Mouse (Mus musculus) erythroid progenitor cell, adult 5-6 weeks (primary cell): Measurements from ENCODE around the gene Irs3. TPM values are rescaled to one million over a fixed set of nuclear protein-coding genes. Genes with fewer than 3 reads are reported as not detected.
"Not testable (repeated sequence)": the region's sequence is repeated elsewhere in the genome, so short reads cannot be mapped to it uniquely, and the experiment has no call there.

Experiments
- ATAC-seq: replicated peaks from 2 replicates; pipeline ENCODE4 v1.8.0; 2016; ENCODE audit warnings: moderate number of reproducible peaks, mild to moderate bottlenecking, moderate TSS enrichment, inconsistent platforms; ENCODE audit not compliant: poor library complexity, low FRiP score, severe bottlenecking
- total RNA-seq, 2 experiments: library from RNA; stranded (forward) in 1 of 2; stranded (reverse) in 1 of 2; fragments of 150-400 nt in 1 of 2; fragments of 186-747, 209-891 nt in 1 of 2; gene quantifications; 2 replicates each; pipeline versions ENCODE4 v1.2.3 to v1.2.4; 2015 to 2017; ENCODE audit warnings: low replicate concordance in 2 of 2

Gene Irs3
- total RNA-seq, 2 experiments from 2014 or later = not detected

DNA sequence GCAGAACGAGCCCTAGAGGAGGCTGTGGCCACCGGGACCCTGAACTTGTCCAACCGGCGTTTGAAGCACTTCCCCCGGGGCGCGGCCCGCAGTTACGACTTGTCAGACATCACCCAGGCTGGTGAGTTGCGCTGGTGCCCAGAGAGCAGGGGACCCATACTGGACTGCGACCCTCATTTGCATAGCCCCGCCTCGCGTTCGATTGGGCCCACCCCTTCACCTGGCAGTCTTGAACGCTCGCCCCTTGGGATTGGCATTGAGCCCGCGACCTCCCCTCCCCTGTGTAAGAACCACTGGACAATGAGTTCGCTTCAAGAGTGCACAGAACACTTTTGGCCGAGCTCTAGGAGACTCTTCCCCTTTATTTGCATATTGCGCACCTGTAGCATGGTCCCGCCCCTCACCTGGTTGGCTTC, 16.2 kb downstream of the Irs3 start:
- ATAC-seq = peak; percentile 8

DNA sequence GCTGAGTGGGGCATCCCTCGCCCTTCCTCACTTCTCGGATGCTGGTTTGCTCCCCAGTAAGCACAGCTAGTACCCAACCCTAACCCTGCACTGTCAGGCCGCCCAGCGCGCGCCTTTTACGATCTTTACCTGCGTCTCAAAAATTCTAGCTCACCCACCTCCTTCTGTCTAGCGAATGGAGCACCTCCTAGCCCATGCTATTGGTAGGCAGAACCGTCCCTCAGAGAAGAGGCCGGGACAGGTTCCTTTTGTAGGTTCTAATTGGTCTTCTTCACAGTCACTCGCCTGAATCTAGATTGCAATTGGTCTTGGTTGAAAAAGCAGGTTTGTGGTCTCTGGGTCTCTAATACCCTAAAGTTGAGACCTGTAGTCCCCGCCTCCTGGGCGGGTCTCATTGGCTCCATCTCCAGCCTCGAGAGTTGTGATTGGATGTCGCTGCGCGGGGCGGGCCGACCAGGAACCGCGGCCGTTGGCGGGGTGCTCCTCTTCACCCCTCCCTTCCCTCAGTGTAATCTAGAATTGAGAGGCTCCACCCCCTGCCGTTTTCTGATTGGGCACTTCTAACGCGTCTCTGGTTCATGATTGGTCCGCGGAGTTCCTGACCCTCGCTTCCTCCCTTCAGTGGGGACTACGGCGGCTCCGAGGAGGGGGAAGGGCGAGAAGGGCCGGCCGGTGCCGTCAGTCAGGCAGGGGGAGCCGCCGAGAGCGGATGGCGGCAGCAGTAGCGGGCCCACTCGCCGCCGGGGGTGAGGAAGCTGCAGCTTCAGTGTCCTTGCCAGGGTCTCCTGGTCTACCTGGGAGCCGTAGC, 16.8 kb downstream of the Irs3 start, which contains the start of the genes Fbxo24, Lrch4 and Gm20605:
Gene Fbxo24 (minus strand): TSS at position 505 of the 808 bp plus-strand sequence.
Gene Lrch4 (plus strand): TSS at position 624 of the 808 bp plus-strand sequence.
Gene Gm20605 (plus strand): TSS at position 678 of the 808 bp plus-strand sequence.
- peak; percentile 90 for ATAC-seq

DNA sequence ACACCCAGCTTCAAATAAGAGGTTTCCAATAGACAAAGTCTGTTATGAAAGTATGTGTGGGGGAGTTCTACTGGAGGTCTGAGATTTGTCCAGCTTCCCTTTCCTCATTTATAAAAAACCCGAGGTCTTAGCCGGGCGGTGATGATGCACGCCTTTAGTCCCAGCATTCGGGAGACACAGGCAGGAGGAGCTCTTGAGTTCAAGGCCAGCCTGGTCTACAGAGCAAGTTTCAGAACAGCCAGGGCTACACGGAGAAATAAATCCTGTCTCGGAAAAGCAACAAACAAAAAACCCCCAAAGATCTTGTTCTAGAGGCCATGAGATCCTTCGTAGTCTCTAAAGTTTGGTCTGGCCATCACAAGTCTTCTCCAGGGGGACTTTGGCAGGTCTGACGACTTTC, 17.5 kb downstream of the Irs3 start:
- no peak for ATAC-seq

GRCm38 (mm10) chr5:137623937-137624530, 21.5 kb downstream of the Irs3 start:
- ATAC-seq = no peak

- no peak for ATAC-seq
Observed at GRCm38 (mm10) chr5:137615347-137615746, 30.2 kb downstream of the Irs3 start.

DNA sequence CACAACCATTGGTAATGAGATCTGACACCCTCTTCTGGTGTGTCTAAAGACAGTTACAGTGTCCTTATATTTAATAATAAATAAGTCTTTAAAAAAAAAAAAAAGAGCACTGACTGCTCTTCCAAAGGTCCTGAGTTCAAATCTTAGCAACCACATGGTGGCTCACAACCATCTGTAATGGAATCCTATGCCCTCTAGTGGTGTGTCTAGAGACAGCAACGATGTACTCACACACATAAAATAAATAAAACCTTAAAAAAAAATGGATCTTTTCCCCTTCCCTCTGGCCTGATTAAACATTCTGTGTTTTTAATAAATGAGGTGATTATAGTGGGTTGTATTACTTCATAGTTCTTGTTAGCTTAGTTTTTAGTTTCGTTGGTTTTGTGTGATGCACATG, 30.6 kb downstream of the Irs3 start:
- ATAC-seq = not testable (repeated sequence)

DNA sequence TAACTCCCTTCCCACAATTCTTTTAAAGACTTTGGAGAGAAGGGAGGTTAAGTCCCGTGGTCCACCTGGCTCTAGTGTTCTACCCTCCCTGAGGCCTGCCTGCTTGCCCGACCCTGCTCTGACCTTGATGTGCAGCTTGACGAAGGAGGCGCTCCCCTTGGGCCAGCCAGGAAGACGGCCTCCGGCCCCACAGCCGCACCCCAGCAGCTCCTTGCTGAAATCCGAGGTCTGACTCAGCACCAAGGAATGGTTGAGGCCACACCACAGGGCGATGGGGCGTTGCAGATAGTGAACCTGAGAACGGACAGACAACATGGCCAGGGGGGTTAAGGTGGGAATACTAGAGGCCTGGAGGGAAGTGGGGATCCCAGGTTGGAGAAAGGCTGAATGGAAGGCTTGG, 32.0 kb downstream of the Irs3 start, which contains the start of gene Pcolce:
Gene Pcolce (minus strand): TSS at position 235 of the 400 bp plus-strand sequence.
- no peak for ATAC-seq

- ATAC-seq = no peak
Observed at GRCm38 (mm10) chr5:137613076-137613475, 32.4 kb downstream of the Irs3 start.

- ATAC-seq = no peak
Observed at GRCm38 (mm10) chr5:137611245-137611602, 34.3 kb downstream of the Irs3 start.

DNA sequence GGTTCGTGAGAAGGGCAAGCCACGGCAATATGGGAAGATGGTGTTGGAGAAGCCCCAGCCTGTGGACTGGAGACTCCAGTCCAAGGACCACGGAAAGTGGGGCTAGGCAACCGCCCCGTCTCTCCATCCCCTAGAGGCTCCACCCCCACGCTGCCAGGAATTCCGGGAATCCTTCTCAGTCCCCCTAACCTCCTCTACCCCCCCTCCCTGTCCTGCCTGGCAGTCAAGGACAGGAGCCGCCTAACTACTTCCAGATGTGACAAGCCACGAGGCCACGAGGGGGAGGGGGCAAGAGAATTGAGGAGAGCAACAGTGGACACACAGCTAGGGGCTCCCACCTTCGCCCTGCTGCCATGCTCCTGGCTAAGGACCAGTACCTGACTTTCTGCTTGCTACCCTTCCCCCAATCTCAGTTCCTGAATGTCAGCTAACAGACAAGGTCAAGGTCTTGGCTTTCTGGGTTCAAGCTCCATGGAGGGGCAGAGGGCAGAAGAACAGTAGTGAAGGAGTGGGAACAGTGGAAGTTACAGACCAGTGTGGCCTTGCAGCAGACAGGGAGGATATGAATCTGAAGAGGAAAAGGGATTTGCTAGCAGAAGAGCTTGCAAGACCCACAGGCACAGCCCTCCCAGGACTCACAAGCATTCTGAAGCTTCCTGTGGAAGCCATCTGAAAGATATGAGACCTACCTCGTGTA, 34.8 kb downstream of the Irs3 start:
- ATAC-seq = no peak

DNA sequence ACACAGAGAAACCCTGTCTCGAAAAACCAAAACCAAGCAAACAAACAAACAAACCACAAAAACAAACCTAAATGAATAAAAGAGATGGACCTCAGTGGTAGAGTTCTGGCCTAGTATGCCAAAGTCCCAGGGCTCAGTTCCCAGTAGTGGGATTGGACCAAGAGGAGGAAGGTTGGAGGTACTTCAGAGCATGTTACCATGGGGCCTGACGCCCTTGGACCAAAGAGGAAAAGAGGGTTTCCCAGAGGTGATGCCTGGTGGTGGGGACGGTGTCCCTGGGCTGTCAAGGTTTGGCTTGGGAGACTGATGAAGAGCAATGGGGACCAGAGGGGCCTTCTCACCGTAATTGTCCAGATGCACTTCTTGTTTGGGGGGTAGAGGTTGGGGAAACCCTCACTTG, 35.5 kb downstream of the Irs3 start:
- ATAC-seq = no peak

- ATAC-seq = no peak
Observed at GRCm38 (mm10) chr5:137609292-137609691, 36.2 kb downstream of the Irs3 start.

DNA sequence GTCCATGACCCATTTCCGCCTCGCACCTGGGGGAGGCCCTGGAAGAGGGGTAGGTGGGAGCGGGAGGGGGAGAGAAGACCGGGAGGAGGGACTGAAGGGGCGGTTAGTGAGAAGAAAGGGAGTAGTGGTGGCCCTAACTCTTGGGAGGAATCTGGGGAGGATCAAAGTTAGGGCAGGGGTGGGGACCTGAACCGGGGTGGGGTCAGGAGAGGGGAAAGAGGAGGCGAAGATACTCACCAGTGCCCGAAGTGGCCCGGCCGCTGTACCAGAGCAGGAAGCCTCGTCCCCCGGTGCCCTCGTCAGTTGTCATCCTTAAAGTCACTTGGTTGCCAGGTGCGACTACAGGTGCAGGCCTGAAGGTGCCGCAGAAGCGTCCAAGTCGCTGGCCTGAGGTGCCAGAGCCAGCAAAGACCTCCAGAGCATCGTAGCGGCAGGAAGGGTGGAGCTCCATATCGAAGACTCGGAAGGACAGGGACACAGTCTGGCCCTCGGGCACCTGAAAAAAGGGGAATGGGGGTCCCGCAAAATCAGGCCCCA, 36.8 kb downstream of the Irs3 start:
- no peak for ATAC-seq

DNA sequence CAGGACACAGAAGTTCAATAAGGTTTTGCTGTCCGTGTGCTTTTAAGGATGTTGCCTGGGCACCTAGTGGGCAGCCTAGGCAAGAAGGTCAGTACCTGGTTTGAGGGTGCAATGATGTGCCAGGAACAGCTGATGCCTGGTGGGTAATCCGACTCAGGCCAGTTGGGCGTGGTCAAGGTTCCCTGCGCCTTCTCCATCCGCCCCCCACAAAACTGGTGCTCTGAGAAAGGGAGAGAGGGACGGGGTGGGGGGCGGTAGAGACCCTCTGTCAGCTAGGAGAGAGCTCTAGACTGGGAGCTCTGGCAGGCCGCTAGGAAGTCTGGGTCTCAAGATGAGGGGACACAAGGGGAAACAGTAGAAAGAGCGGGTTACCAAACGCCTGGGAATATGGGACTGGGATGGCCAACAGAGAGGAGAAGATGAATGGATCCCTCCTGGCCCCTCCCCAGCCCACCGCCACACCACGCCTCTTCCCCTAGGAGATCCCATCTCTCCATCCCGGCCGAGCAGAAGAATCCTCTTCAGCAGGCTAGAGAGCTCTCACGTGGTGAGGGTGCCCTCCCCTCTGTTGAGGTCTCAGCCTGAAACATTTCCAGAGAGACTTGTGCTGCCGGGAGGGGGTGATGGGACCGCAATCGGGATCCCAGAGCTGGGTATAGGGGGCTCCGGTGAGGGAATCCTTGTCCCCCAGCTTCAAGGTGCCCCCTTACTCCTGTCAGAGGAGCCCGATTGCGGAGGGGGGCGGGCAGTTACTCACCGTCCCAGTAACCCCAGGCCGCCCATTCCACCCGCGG, 37.5 kb downstream of the Irs3 start:
- no peak for ATAC-seq

DNA sequence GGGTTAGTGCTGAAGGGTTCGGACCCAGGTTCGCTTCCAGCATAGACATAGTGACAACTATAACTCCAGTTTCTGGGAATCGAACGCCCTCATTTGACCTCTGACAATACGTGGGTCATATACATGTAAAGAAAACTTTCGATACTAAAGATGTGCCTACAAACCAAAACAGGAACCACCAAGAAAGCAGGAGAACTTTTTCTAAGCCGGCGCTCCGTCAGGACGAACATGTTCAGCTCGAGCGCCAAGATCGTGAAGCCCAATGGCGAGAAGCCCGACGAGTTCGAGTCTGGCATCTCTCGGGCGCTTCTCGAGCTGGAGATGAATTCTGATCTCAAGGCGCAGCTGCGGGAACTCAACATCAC, 44.2 kb downstream of the Irs3 start:
- peak; percentile 9; the same call in 1 of the 2 replicates for ATAC-seq

DNA sequence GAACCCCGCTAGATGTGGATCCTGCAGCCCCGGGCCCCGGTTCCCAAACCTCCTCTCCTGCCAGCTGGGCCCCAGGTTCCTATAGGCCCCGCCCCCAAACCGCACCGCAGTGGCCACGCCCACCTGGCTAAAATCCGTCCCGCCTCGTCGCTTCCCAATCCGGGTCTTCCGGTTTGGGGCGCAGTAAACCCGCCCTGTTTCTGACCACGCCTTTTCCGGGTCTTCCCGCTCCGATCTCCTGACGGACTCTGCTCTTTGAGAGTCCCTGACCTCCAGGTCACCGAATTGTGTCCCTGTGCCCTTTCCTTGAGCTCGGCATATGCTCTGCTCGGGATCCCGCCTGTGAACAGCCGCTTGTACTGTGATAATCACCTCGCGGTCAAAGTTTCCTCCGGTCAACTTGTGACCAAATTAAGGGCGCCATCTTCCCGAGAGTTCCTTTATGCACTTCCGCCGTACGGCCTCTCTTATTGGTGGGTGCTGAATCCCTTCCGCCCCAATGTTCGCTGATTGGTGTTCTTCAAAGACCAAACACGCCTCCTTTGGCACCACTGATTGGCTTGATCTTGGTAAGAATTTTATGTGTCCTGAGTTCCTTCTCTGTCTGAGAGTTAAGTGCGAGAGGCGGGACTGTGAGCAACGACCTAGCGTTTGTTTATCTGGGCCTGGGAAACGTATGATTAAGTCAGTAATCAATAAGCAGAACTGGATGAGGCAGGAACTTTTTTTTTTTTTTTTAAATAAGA, 44.7 kb downstream of the Irs3 start, which contains the start of gene Mospd3:
Gene Mospd3 (minus strand): TSS at position 440 of the 746 bp plus-strand sequence.
- peak; percentile 91 for ATAC-seq

GRCm38 (mm10) chr5:137600281-137600618, 45.3 kb downstream of the Irs3 start:
- peak; percentile 35 for ATAC-seq

DNA sequence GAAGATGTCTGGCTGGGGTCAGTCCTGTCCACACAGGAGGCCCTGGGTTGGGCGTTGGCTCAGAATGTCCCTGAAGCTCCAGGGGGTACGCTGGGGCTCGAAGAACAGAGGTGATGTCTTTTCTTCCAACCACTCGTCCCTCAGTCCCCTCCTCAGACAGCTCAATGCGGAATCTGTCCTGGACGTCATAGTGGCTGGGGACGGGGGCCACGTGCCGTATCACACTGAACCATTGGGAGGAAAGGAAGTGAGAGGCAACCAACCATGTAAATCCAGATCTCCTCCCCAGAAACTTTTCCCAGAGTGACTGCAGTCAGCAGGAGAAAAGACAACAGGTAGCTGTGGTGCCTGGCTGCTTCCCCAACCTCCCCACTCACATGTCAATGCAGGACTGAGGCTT, 45.9 kb downstream of the Irs3 start:
- no peak for ATAC-seq
